Mouse (Mus musculus): Measurements from ENCODE around the gene Cfap97d1.
A peak's percentile ranks its signal among the peaks of the same experiment; 100 is the strongest.

The Cfap97d1 gene

GRCm38 (mm10) chr11:102011510-102011909, 27.4 kb downstream of the Cfap97d1 start:
- DNase-seq = no peak

- no peak for DNase-seq
Measured at GRCm38 (mm10) chr11:102013201-102013600, 29.1 kb downstream of the Cfap97d1 start.

GRCm38 (mm10) chr11:102015472-102015871, 31.4 kb downstream of the Cfap97d1 start:
- no peak for DNase-seq

DNA sequence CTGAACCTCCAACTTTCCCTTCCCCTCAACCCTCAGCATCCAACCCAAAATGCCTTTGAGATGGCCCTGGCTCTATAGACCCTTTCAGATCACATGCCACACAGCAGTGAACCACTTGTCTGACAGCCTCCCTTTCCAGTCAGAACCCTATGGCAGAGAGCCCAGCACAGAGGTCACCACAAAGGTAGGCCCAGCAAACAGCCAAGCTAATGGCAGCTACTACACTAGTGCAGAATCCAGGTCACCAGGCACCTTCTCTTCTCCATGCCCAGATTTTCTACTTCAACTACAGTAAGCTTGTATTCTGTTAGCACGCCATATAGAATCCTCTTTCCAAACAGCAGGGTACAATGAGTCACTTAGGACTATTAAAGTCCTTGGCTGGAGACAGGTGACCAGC, 32.1 kb downstream of the Cfap97d1 start:
- DNase-seq = no peak

DNA sequence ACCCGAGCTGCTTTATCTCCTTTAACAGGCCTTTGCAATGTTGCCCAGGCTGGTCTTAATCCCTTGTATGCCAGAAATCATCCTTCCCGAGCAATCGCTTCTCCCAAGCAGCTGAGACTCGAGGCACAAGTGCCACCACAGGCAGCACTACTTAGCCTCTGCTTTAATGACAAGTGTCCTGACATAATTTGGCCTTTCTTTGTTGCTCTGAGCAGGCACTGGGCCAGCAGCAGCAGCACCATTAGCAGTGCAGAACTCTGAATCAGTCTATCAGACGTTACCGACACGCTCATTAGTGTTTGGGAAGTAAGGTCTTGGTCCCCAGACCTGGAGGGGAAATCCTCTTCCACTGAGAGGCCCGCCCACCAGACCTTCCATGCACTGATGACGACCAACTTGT, 35.7 kb downstream of the Cfap97d1 start:
- no peak for DNase-seq

- DNase-seq = no peak
Measured at GRCm38 (mm10) chr11:102021196-102021595, 37.1 kb downstream of the Cfap97d1 start.

GRCm38 (mm10) chr11:102023406-102023805, 39.3 kb downstream of the Cfap97d1 start:
- peak; percentile 66 for DNase-seq

DNA sequence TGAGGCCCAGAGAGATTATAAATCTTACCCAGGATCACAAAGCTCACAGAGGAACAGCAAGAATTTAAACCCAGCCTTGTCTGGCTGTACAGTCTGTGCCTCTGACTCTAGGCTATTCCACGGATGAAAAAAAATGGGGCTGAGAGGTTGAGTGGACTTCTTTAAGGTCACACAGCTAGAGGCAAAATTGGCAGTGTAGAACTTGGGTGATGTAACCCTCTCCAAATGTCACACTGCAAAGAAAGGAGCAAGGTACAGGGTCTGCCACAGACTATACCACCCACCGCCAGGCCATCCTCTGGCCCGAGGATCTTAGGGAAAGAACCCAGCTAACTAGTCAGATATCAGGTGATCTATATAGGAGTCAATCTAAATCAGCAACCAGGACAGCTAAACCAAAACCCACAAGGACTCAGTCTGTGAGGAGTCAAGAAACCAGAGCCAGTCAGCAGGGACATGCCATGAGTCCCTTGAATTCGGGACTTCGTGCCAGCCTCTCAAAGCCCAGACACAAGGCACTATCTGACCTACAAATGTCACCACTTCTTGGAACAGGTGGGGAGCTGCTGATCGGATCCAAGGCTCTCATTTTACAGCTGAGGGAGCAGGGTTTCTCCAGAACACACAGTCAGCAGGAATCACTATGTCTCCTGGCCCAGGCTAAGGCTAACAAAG, 40.1 kb downstream of the Cfap97d1 start:
- DNase-seq = no peak

DNA sequence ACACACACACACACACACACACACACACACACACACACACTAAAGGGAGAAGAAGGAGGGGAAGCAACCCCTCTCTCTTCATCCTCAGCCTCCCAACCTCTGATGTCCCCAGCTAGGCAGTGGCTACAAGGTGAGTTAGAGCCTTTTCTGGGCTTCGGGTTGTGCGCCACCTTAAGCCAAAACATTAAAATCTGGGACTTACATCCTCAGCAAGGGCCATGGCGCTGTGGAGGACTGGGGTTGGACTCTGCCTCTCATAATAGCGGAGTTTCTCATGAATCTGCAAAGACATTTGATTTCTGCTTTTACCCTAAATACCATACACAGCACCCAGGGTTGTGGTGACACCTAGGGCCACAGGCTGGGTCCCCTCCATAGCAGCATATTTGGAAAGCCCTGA, 40.8 kb downstream of the Cfap97d1 start:
- DNase-seq = no peak

- no peak for DNase-seq
Measured at GRCm38 (mm10) chr11:102025354-102025753, 41.3 kb downstream of the Cfap97d1 start.

- peak; percentile 33 for DNase-seq
Measured at GRCm38 (mm10) chr11:102025991-102026660, 42.0 kb downstream of the Cfap97d1 start.

- DNase-seq = peak; percentile 75
Measured at GRCm38 (mm10) chr11:102026694-102027360, 42.7 kb downstream of the Cfap97d1 start.

GRCm38 (mm10) chr11:102027361-102028017, 43.4 kb downstream of the Cfap97d1 start:
- no peak for DNase-seq

- no peak for DNase-seq
Measured at GRCm38 (mm10) chr11:102028087-102028816, 44.2 kb downstream of the Cfap97d1 start, which contains the start of gene Mpp3. Gene Mpp3, minus strand, starts transcription at chr11:102028461.

DNA sequence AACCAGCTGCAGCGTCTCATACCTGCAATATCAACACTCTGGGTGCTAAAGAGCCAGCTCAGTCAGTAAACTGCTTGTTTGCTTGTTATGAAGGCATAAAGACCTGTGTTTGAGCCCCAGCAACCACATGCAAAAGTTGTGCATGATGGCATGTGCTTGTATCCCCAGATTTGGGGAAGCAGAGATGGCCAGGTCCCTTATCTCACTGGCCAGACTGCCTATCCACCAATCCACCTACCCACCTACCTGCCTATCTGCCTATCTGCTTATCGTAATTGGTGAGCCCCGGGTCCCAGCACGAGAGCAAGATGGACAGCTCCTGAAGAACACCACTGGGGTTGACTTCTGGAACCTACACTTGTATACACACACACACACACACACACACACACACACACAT, 45.2 kb downstream of the Cfap97d1 start:
- DNase-seq = no peak

GRCm38 (mm10) chr11:102029966-102030365, 45.9 kb downstream of the Cfap97d1 start:
- DNase-seq = no peak

DNA sequence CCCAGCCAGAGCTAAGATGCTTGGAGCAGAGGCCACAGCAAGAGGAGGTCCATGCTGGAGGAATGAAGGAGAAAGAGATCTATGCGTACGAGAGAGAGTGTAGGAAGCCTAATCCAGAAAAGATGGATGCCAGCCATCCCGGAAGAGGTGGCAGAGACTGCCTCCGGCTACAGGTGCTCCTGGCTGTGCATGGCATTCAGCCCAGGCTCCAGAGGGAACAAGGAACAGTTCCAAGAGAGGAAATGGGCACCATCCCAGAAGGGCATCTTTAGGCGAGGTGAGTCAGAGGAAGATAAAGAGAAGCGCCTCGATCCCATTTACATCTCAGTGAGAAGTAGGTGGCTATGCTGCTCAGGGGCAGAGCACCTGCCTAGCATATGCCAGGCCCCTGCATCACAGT, 47.1 kb downstream of the Cfap97d1 start:
- peak; percentile 63 for DNase-seq

- DNase-seq = no peak
Measured at GRCm38 (mm10) chr11:102033055-102033591, 49.0 kb downstream of the Cfap97d1 start.

DNA sequence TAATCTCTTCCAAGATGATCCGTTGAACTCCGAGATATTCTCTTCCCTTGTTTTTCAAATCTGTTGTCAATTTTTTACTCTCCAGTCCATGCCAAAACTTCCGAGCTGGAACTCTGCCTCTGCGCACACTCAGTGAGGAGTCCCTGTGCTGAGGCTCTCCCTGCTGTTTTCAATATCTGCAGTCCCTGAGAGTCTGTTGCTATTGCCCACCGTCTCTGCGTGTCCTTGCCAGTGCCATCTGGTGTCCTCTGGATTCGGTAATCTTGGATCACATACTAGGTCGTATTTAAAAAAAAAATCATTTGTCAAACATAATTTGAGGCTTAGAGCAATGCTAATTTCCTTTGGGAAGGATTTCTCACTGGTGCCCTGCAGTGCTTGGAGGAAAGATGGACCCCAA, 50.8 kb downstream of the Cfap97d1 start:
- no peak for DNase-seq

DNA sequence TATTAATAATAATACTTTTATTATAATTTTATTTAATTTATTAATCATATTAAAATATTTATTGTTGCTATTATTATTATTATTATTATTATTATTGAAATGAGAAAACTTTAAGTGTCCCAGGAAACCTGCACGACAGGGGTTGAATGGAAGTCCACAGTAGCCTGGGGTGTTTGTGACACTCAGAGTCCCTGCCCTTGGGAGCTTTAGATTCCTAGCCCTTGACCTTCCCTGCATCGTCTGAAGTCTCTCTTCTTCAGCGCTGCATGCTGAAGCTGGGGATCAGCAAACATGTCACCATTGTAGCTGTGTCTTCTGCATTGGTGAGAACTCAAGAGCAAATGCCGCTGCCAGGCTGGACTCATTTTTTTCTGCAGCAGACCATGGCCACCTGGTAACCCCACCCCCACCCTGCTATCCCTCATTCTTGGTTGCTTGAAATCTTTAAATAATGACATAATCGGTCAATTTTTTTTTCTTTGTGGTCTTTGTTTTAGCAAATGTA, 51.4 kb downstream of the Cfap97d1 start:
- DNase-seq = no peak

DNA sequence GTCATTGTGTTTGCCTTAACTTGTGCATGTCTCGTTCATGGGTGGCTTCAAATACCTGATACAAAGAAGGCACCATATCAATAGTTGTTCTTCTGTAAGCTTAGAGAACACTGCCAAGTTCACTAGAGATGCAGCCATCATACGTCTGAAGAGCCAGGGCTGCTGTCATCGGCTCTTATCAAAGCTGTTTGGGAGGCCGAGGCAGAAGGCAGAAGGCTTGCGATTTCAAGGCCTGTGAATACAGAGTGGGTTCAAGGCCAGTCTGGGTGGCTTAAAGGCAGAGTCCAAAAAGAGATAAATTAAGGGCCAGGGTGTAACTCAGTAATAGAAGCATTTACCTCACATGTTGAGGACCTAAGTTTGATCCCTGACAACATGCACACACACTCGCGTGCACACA, 52.3 kb downstream of the Cfap97d1 start:
- DNase-seq = no peak

- no peak for DNase-seq
Measured at GRCm38 (mm10) chr11:102037789-102038188, 53.7 kb downstream of the Cfap97d1 start.

All from right cerebral cortex, postnatal 25 days (tissue).